Mouse (Mus musculus) spleen, embryonic (tissue): ENCODE measurements around the gene Gtsf1.
"Not testable (repeated sequence)": the region's sequence is repeated elsewhere in the genome, so short reads cannot be mapped to it uniquely, and the experiment has no call there.

ENCODE experiments used
- CTCF ChIA-PET: fragments of 350-600 bp; sonication (Branson Sonifier 250); formaldehyde crosslinking; loops from one replicate; lab custom pipeline; 2022; lab: Charles Lee

The Gtsf1 gene

GRCm38 (mm10) chr15:103430241-103430640 is at the start of gene Gtsf1:
Gene Gtsf1 (minus strand): TSS chr15:103430470.
- CTCF ChIA-PET, result no interaction called here

GRCm38 (mm10) chr15:103479080-103479606 is 48.9 kb upstream of the Gtsf1 start:
- CTCF ChIA-PET, result no interaction called here

GRCm38 (mm10) chr15:103473769-103474168 is 43.5 kb upstream of the Gtsf1 start:
- CTCF ChIA-PET, result no interaction called here

GRCm38 (mm10) chr15:103473182-103473581 is 42.9 kb upstream of the Gtsf1 start:
- CTCF ChIA-PET, result no interaction called here

GRCm38 (mm10) chr15:103472265-103472664 is 42.0 kb upstream of the Gtsf1 start:
- CTCF ChIA-PET, result no interaction called here

- CTCF ChIA-PET, result no interaction called here
Measured at GRCm38 (mm10) chr15:103471488-103472194, 41.4 kb upstream of the Gtsf1 start.

- CTCF ChIA-PET, result no interaction called here
Measured at GRCm38 (mm10) chr15:103462539-103463261, 32.4 kb upstream of the Gtsf1 start.

- CTCF ChIA-PET, result no interaction called here
Measured at GRCm38 (mm10) chr15:103454449-103454848, 24.2 kb upstream of the Gtsf1 start.

- CTCF ChIA-PET, result interaction anchor here (0.7 kb wide), 1 partner anchor 16 kb away, joined by 3 read pairs; no protein-coding TSS in a partner anchor
Measured at GRCm38 (mm10) chr15:103453551-103454218, 23.4 kb upstream of the Gtsf1 start, which contains the start of gene Nckap1l. Gene Nckap1l (plus strand): TSS chr15:103453794.

- CTCF ChIA-PET, result interaction anchor here (0.7 kb wide), 1 partner anchor 68 kb away, joined by 3 read pairs; no protein-coding TSS in a partner anchor
Measured at GRCm38 (mm10) chr15:103448369-103448768, 18.1 kb upstream of the Gtsf1 start, which contains the start of gene Gtsf2. Gene Gtsf2 (minus strand): TSS chr15:103448469.

GRCm38 (mm10) chr15:103445966-103446365 is 15.7 kb upstream of the Gtsf1 start:
- CTCF ChIA-PET, result not testable (repeated sequence)

GRCm38 (mm10) chr15:103427017-103427416 is 3.3 kb downstream of the Gtsf1 start:
- CTCF ChIA-PET, result no interaction called here

GRCm38 (mm10) chr15:103405586-103405985 is 24.7 kb downstream of the Gtsf1 start:
- CTCF ChIA-PET, result not testable (repeated sequence)

GRCm38 (mm10) chr15:103401361-103401760 is 28.9 kb downstream of the Gtsf1 start:
- CTCF ChIA-PET, result no interaction called here

- CTCF ChIA-PET, result interaction anchor here (0.5 kb wide), 1 partner anchor 36 kb away, joined by 4 read pairs; no protein-coding TSS in a partner anchor
Measured at GRCm38 (mm10) chr15:103393577-103393976, 36.7 kb downstream of the Gtsf1 start.

- CTCF ChIA-PET, result interaction anchor here (0.7 kb wide), 1 partner anchor 154 kb away, joined by 3 read pairs; no protein-coding TSS in a partner anchor
Measured at GRCm38 (mm10) chr15:103388556-103389145, 41.6 kb downstream of the Gtsf1 start.

- CTCF ChIA-PET, result interaction anchor here (0.5 kb wide), 1 partner anchor 139 kb away, joined by 3 read pairs; no protein-coding TSS in a partner anchor
Measured at GRCm38 (mm10) chr15:103383771-103384488, 46.3 kb downstream of the Gtsf1 start.

- CTCF ChIA-PET, result no interaction called here
Measured at GRCm38 (mm10) chr15:103382795-103383406, 47.4 kb downstream of the Gtsf1 start.

GRCm38 (mm10) chr15:103382075-103382474 is 48.2 kb downstream of the Gtsf1 start:
- CTCF ChIA-PET, result interaction anchor here (0.6 kb wide), 1 partner anchor 632 kb away, joined by 14 read pairs; no protein-coding TSS in a partner anchor
